Mouse (Mus musculus) heart, embryonic 16.5 days (tissue): ENCODE measurements around the gene Trim2. TPM values are rescaled to one million over a fixed set of nuclear protein-coding genes. Genes with fewer than 3 reads are reported as not detected.

Experiments
- ATAC-seq: fragments of 200-750 bp; cut with Nextera tagmentation; replicated peaks from 2 replicates; pipeline ENCODE4 v1.8.0; 2017; ENCODE audit warnings: moderate number of reproducible peaks; ENCODE audit not compliant: insufficient read depth, low FRiP score; ENCODE audit errors: extremely low read depth
- H3K27ac ChIP-seq: fragments of 300-500 bp; sonication (generic); 2 replicates; pipeline ENCODE4 v1.5.1; 2014; ENCODE audit warnings: mild to moderate bottlenecking, low read length, control low read depth, moderate library complexity
- H3K27me3 ChIP-seq: fragments of 300-500 bp; sonication (generic); 2 replicates; pipeline ENCODE4 v1.6.1; 2014; ENCODE audit warnings: low read length, mixed read lengths; ENCODE audit not compliant: control insufficient read depth, insufficient read depth
- H3K36me3 ChIP-seq: fragments of 300-500 bp; sonication (generic); 2 replicates; pipeline ENCODE4 v1.6.1; 2014; ENCODE audit not compliant: control insufficient read depth, insufficient read depth
- H3K4me1 ChIP-seq: fragments of 300-500 bp; sonication (generic); 2 replicates; pipeline ENCODE4 v1.6.1; 2014; ENCODE audit warnings: low read length, mixed read lengths; ENCODE audit not compliant: control insufficient read depth, insufficient read depth
- H3K4me2 ChIP-seq: fragments of 300-500 bp; sonication (generic); 2 replicates; pipeline ENCODE4 v1.6.1; 2014; ENCODE audit warnings: low read depth, mild to moderate bottlenecking, control low read depth, low read length
- H3K4me3 ChIP-seq: fragments of 300-500 bp; sonication (generic); 2 replicates; pipeline ENCODE4 v1.5.1; 2014; ENCODE audit warnings: mild to moderate bottlenecking, control low read depth, low read length
- H3K9ac ChIP-seq: fragments of 300-500 bp; sonication (generic); 2 replicates; pipeline ENCODE4 v1.6.1; 2014; ENCODE audit warnings: low read length, control low read depth
- H3K9me3 ChIP-seq: fragments of 300-500 bp; sonication (generic); replicated peaks from 2 replicates; pipeline ENCODE4 v1.6.1; 2016; ENCODE audit warnings: low read length; ENCODE audit not compliant: control insufficient read depth
- WGBS: fragments of 180-500 bp; shearing (Covaris S2); extraction: QIAGEN DNeasy Blood & Tissue Kit; methylation state at CpG from one replicate; pipeline ENCODE4 v1.1.7; 2014; 5-methylcytosine and 5-hydroxymethylcytosine counted together
- polyA plus RNA-seq: library from polyadenylated mRNA; unstranded; fragments of >200 nt; fragmentation: Nextera tagmentation; extraction: Ambion mirVana; gene quantifications from 2 replicates; pipeline ENCODE4 v1.2.1, GENCODE M21; 2015

Gene Trim2
- polyA plus RNA-seq, 1 experiment from 2014 or later = 8.7 TPM

- peak; percentile 33; the same call in 1 of the 2 replicates for ATAC-seq
- H3K4me2 ChIP-seq = no peak overlapping the region
- H3K27me3 ChIP-seq = peaks cover 2% of the 10 kb centered on the region; the same call in 1 of the 2 replicates
- H3K9ac ChIP-seq = no peak overlapping the region
- no peak overlapping the region for H3K4me3 ChIP-seq
- no peak overlapping the region for H3K27ac ChIP-seq
- peaks cover 14% of the 10 kb centered on the region for H3K4me1 ChIP-seq
- H3K36me3 ChIP-seq = no peaks in the 10 kb centered on the region
- H3K9me3 ChIP-seq = no peaks in the 10 kb centered on the region
- WGBS = 43% methylated on average over 18 of the region's 18 CpGs
Measured at GRCm38 (mm10) chr3:84313003-84313800, 6.5 kb upstream of the Trim2 start.

GRCm38 (mm10) chr3:84312326-84312725, 5.6 kb upstream of the Trim2 start:
- no peak overlapping the region for H3K4me2 ChIP-seq

GRCm38 (mm10) chr3:84307516-84307915, 839 bp upstream of the Trim2 start:
- ATAC-seq = no peak
- Histone ChIP-seq H3K9ac (no peak overlapping the region), H3K4me2 (no peak overlapping the region), H3K4me1 (peaks cover 8% of the 10 kb centered on the region), H3K4me3 (no peak overlapping the region), H3K9me3 (peaks cover 5% of the 10 kb centered on the region; the same call in 1 of the 2 replicates), H3K27ac (no peak overlapping the region), H3K27me3 (peaks cover 36% of the 10 kb centered on the region), H3K36me3 (no peaks in the 10 kb centered on the region)
- WGBS = 70% methylated on average over 5 of the region's 5 CpGs

More at GRCm38 (mm10) chr3:84312326-84312725, 5.6 kb upstream of the Trim2 start:
- Histone ChIP-seq H3K4me1 (peaks cover 14% of the 10 kb centered on the region), H3K9me3 (no peaks in the 10 kb centered on the region), H3K27ac (no peak overlapping the region), H3K36me3 (no peaks in the 10 kb centered on the region), H3K9ac (no peak overlapping the region), H3K27me3 (peaks cover 2% of the 10 kb centered on the region; the same call in 1 of the 2 replicates), H3K4me3 (no peak overlapping the region)
- ATAC-seq = no peak
- 68% methylated on average over 5 of the region's 5 CpGs for WGBS

- Histone ChIP-seq H3K36me3 (no peaks in the 10 kb centered on the region), H3K4me3 (no peak overlapping the region), H3K9ac (no peak overlapping the region), H3K9me3 (peaks cover 5% of the 10 kb centered on the region; the same call in 1 of the 2 replicates), H3K27me3 (peaks cover 34% of the 10 kb centered on the region), H3K4me1 (peaks cover 8% of the 10 kb centered on the region), H3K4me2 (no peak overlapping the region), H3K27ac (no peak overlapping the region)
- ATAC-seq = no peak
- whole genome bisulfite sequencing = 58% methylated on average over 15 of the region's 15 CpGs
Measured at GRCm38 (mm10) chr3:84305722-84306510, 761 bp downstream of the Trim2 start.

GRCm38 (mm10) chr3:84305010-84305692, 1.5 kb downstream of the Trim2 start:
- H3K4me1 ChIP-seq = peaks cover 8% of the 10 kb centered on the region
- H3K9me3 ChIP-seq = peaks cover 5% of the 10 kb centered on the region; the same call in 1 of the 2 replicates
- ATAC-seq = peak; percentile 60; the same call in 1 of the 2 replicates
- H3K36me3 ChIP-seq = no peaks in the 10 kb centered on the region
- H3K27me3 ChIP-seq = peaks cover 34% of the 10 kb centered on the region
- peak overlapping the region; percentile 96 for H3K4me2 ChIP-seq
- H3K27ac ChIP-seq = no peak overlapping the region
- H3K4me3 ChIP-seq = peak overlapping the region; percentile 56
- peak overlapping the region; percentile 61 for H3K9ac ChIP-seq
- 3% methylated on average over 28 of the region's 28 CpGs for WGBS

- ATAC-seq = no peak
- peaks cover 8% of the 10 kb centered on the region for H3K4me1 ChIP-seq
- no peak overlapping the region for H3K27ac ChIP-seq
- no peaks in the 10 kb centered on the region for H3K36me3 ChIP-seq
- peak overlapping the region; percentile 61 for H3K9ac ChIP-seq
- H3K4me2 ChIP-seq = peak overlapping the region; percentile 96
- peaks cover 5% of the 10 kb centered on the region; the same call in 1 of the 2 replicates for H3K9me3 ChIP-seq
- peaks cover 34% of the 10 kb centered on the region for H3K27me3 ChIP-seq
- WGBS = 1% methylated on average over 32 of the region's 32 CpGs
- H3K4me3 ChIP-seq = peak overlapping the region; percentile 56
Measured at GRCm38 (mm10) chr3:84304339-84305009, 2.2 kb downstream of the Trim2 start.

- H3K4me3 ChIP-seq = no peak overlapping the region
- no peak overlapping the region for H3K27ac ChIP-seq
- peaks cover 8% of the 10 kb centered on the region; the same call in 1 of the 2 replicates for H3K9me3 ChIP-seq
- no peaks in the 10 kb centered on the region for H3K36me3 ChIP-seq
- peaks cover 8% of the 10 kb centered on the region for H3K4me1 ChIP-seq
- no peak for ATAC-seq
- H3K27me3 ChIP-seq = peaks cover 34% of the 10 kb centered on the region
- H3K4me2 ChIP-seq = no peak overlapping the region; the same call in 1 of the 2 replicates
- WGBS = 83% methylated on average over 8 of the region's 8 CpGs
- H3K9ac ChIP-seq = no peak overlapping the region
Measured at GRCm38 (mm10) chr3:84303395-84303949, 3.2 kb downstream of the Trim2 start.

GRCm38 (mm10) chr3:84302273-84302672, 4.4 kb downstream of the Trim2 start:
- 19% methylated on average over 4 of the region's 4 CpGs for WGBS
- H3K27ac ChIP-seq = no peak overlapping the region
- H3K9ac ChIP-seq = no peak overlapping the region
- H3K4me1 ChIP-seq = peaks cover 8% of the 10 kb centered on the region
- H3K9me3 ChIP-seq = peaks cover 8% of the 10 kb centered on the region; the same call in 1 of the 2 replicates
- peaks cover 34% of the 10 kb centered on the region for H3K27me3 ChIP-seq
- H3K4me2 ChIP-seq = no peak overlapping the region
- H3K36me3 ChIP-seq = no peaks in the 10 kb centered on the region
- H3K4me3 ChIP-seq = no peak overlapping the region
- no peak for ATAC-seq
